Mouse (Mus musculus): ENCODE data around the gene Cdh23. TPM values are rescaled to one million over a fixed set of nuclear protein-coding genes. Genes with fewer than 3 reads are reported as not detected.

Gene Cdh23
- total and polyA plus RNA-seq, 2 experiments from 2014 or later, result 1.9 to 13.1 TPM

GRCm38 (mm10) chr10:60737886-60738640 is 41.8 kb upstream of the Cdh23 start:
- H3K36me3 ChIP-seq (ENCODE audit: insufficient read depth), result no peaks in the 10 kb centered on the region
- no peaks in the 10 kb centered on the region for H3K9me3 ChIP-seq (ENCODE audit: low read length)
- no peak overlapping the region for H3K4me3 ChIP-seq (ENCODE audit: low read depth, low read length)
- no peak overlapping the region for H3K4me2 ChIP-seq (ENCODE audit: low read depth)
- DNase-seq, result no peak
- no peak overlapping the region for H3K27ac ChIP-seq (ENCODE audit: low read depth, low read length)
- H3K4me1 ChIP-seq (ENCODE audit: insufficient read depth), result no peaks in the 10 kb centered on the region
- TF ChIP-seq CTCF (IDR thresholded peaks at IDR 0.05; ENCODE audit: low read depth), result no peak
- H3K27me3 ChIP-seq (ENCODE audit: insufficient read depth, low read length), result no peaks in the 10 kb centered on the region
- WGBS, result 80% methylated on average over 8 of the region's 9 CpGs
- ATAC-seq, result no peak
- no peak overlapping the region for H3K9ac ChIP-seq

- no peak for ATAC-seq
- whole genome bisulfite sequencing, result 76% methylated on average over 11 of the region's 11 CpGs
- no peak overlapping the region for H3K27ac ChIP-seq (ENCODE audit: low read depth, low read length)
- TF ChIP-seq CTCF (IDR thresholded peaks at IDR 0.05; ENCODE audit: low read depth), result no peak
- no peaks in the 10 kb centered on the region for H3K36me3 ChIP-seq (ENCODE audit: insufficient read depth)
- no peak overlapping the region for H3K9ac ChIP-seq
- DNase-seq, result no peak
- peaks cover 2% of the 10 kb centered on the region; the same call in 1 of the 2 replicates for H3K4me1 ChIP-seq (ENCODE audit: insufficient read depth)
- H3K27me3 ChIP-seq (ENCODE audit: insufficient read depth, low read length), result no peaks in the 10 kb centered on the region
- H3K4me3 ChIP-seq (ENCODE audit: low read depth, low read length), result no peak overlapping the region
- H3K4me2 ChIP-seq (ENCODE audit: low read depth), result no peak overlapping the region
- no peaks in the 10 kb centered on the region for H3K9me3 ChIP-seq (ENCODE audit: low read length)
These were observed 41.0 kb upstream of the Cdh23 start for GRCm38 (mm10) chr10:60737169-60737728.

GRCm38 (mm10) chr10:60735737-60736136 is 39.4 kb upstream of the Cdh23 start:
- no peaks in the 10 kb centered on the region for H3K36me3 ChIP-seq (ENCODE audit: insufficient read depth)
- TF ChIP-seq CTCF (IDR thresholded peaks at IDR 0.05; ENCODE audit: low read depth), result no peak
- DNase-seq, result no peak
- ATAC-seq, result no peak
- H3K4me2 ChIP-seq (ENCODE audit: low read depth), result no peak overlapping the region
- H3K27me3 ChIP-seq (ENCODE audit: insufficient read depth, low read length), result no peaks in the 10 kb centered on the region
- no peak overlapping the region for H3K4me3 ChIP-seq (ENCODE audit: low read depth, low read length)
- H3K27ac ChIP-seq (ENCODE audit: low read depth, low read length), result no peak overlapping the region
- no peaks in the 10 kb centered on the region for H3K9me3 ChIP-seq (ENCODE audit: low read length)
- no peak overlapping the region for H3K9ac ChIP-seq
- peaks cover 6% of the 10 kb centered on the region; the same call in 1 of the 2 replicates for H3K4me1 ChIP-seq (ENCODE audit: insufficient read depth)
- WGBS, result 91% methylated on average over 1 of the region's 1 CpGs

- H3K27ac ChIP-seq (ENCODE audit: low read depth, low read length), result no peak overlapping the region
- 84% methylated on average over 8 of the region's 8 CpGs for WGBS
These were observed 37.2 kb upstream of the Cdh23 start for GRCm38 (mm10) chr10:60733471-60733870.

GRCm38 (mm10) chr10:60732397-60732861 is 36.1 kb upstream of the Cdh23 start:
- Histone ChIP-seq H3K36me3 (ENCODE audit: insufficient read depth) (no peaks in the 10 kb centered on the region), H3K4me3 (ENCODE audit: low read depth, low read length) (no peak overlapping the region), H3K27me3 (ENCODE audit: insufficient read depth, low read length) (no peaks in the 10 kb centered on the region), H3K9me3 (ENCODE audit: low read length) (no peaks in the 10 kb centered on the region), H3K4me1 (ENCODE audit: insufficient read depth) (peaks cover 6% of the 10 kb centered on the region; the same call in 1 of the 2 replicates), H3K27ac (ENCODE audit: low read depth, low read length) (peak overlapping the region; percentile 68), H3K4me2 (ENCODE audit: low read depth) (no peak overlapping the region), H3K9ac (0 out of 2 replicates have a peak overlapping the region, but pooled peaks have one; percentile 18)
- ATAC-seq, result peak; percentile 24
- no peak for TF ChIP-seq CTCF (IDR thresholded peaks at IDR 0.05; ENCODE audit: low read depth)
- DNase-seq, result no peak
- 22% methylated on average over 2 of the region's 2 CpGs for WGBS

More at GRCm38 (mm10) chr10:60733471-60733870, 37.2 kb upstream of the Cdh23 start:
- H3K36me3 ChIP-seq (ENCODE audit: insufficient read depth), result no peaks in the 10 kb centered on the region
- DNase-seq (no peak), ATAC-seq (no peak)
- no peak overlapping the region for H3K9ac ChIP-seq
- no peak overlapping the region for H3K4me3 ChIP-seq (ENCODE audit: low read depth, low read length)
- H3K9me3 ChIP-seq (ENCODE audit: low read length), result no peaks in the 10 kb centered on the region
- peaks cover 6% of the 10 kb centered on the region; the same call in 1 of the 2 replicates for H3K4me1 ChIP-seq (ENCODE audit: insufficient read depth)
- TF ChIP-seq CTCF (IDR thresholded peaks at IDR 0.05; ENCODE audit: low read depth), result no peak
- no peaks in the 10 kb centered on the region for H3K27me3 ChIP-seq (ENCODE audit: insufficient read depth, low read length)
- no peak overlapping the region for H3K4me2 ChIP-seq (ENCODE audit: low read depth)

GRCm38 (mm10) chr10:60731742-60732141 is 35.5 kb upstream of the Cdh23 start:
- H3K9me3 ChIP-seq (ENCODE audit: low read length), result no peaks in the 10 kb centered on the region
- peak; percentile 59 for DNase-seq
- H3K4me2 ChIP-seq (ENCODE audit: low read depth), result no peak overlapping the region
- H3K4me3 ChIP-seq (ENCODE audit: low read depth, low read length), result no peak overlapping the region
- no peak for TF ChIP-seq CTCF (IDR thresholded peaks at IDR 0.05; ENCODE audit: low read depth)
- ATAC-seq, result peak; percentile 75
- no peaks in the 10 kb centered on the region for H3K27me3 ChIP-seq (ENCODE audit: insufficient read depth, low read length)
- WGBS, result 7% methylated on average over 5 of the region's 5 CpGs
- H3K4me1 ChIP-seq (ENCODE audit: insufficient read depth), result peaks cover 6% of the 10 kb centered on the region; the same call in 1 of the 2 replicates
- 0 out of 2 replicates have a peak overlapping the region, but pooled peaks have one; percentile 18 for H3K9ac ChIP-seq
- H3K27ac ChIP-seq (ENCODE audit: low read depth, low read length), result peak overlapping the region; percentile 68
- H3K36me3 ChIP-seq (ENCODE audit: insufficient read depth), result no peaks in the 10 kb centered on the region

GRCm38 (mm10) chr10:60727301-60727700 is 31.0 kb upstream of the Cdh23 start:
- 32% methylated on average over 5 of the region's 5 CpGs for WGBS
- no peaks in the 10 kb centered on the region for H3K36me3 ChIP-seq (ENCODE audit: insufficient read depth)
- H3K4me2 ChIP-seq (ENCODE audit: low read depth), result no peak overlapping the region
- no peaks in the 10 kb centered on the region for H3K9me3 ChIP-seq (ENCODE audit: low read length)
- peaks cover 5% of the 10 kb centered on the region; the same call in 1 of the 2 replicates for H3K4me1 ChIP-seq (ENCODE audit: insufficient read depth)
- ATAC-seq (no peak), DNase-seq (no peak)
- H3K27me3 ChIP-seq (ENCODE audit: insufficient read depth, low read length), result no peaks in the 10 kb centered on the region
- H3K4me3 ChIP-seq (ENCODE audit: low read depth, low read length), result no peak overlapping the region
- H3K9ac ChIP-seq, result no peak overlapping the region
- H3K27ac ChIP-seq (ENCODE audit: low read depth, low read length), result no peak overlapping the region
- no peak for TF ChIP-seq CTCF (IDR thresholded peaks at IDR 0.05; ENCODE audit: low read depth)

Measured in forebrain, postnatal 0 days (tissue).